Mouse (Mus musculus) T-helper 17 cell (primary cell): Measurements from ENCODE around the gene Poldip3.

ENCODE experiments used
- in situ Hi-C, 2 experiments: fragments of 300-600 bp; cut with MboI, MseI; formaldehyde crosslinking; loops; 1 replicate in 1 of 2; 2 replicates in 1 of 2; pipeline ENCODE4 v1.15.1; 2025; ENCODE audit warnings: high pct_unique_total_duplicates in 2 of 2

The Poldip3 gene

GRCm38 (mm10) chr15:83165526-83166315 lies 16.5 kb upstream of the Poldip3 start:
- in situ Hi-C loops = no loop called here

- in situ Hi-C loops = no loop called here
These were observed 15.8 kb upstream of the Poldip3 start for GRCm38 (mm10) chr15:83164971-83165471.

DNA sequence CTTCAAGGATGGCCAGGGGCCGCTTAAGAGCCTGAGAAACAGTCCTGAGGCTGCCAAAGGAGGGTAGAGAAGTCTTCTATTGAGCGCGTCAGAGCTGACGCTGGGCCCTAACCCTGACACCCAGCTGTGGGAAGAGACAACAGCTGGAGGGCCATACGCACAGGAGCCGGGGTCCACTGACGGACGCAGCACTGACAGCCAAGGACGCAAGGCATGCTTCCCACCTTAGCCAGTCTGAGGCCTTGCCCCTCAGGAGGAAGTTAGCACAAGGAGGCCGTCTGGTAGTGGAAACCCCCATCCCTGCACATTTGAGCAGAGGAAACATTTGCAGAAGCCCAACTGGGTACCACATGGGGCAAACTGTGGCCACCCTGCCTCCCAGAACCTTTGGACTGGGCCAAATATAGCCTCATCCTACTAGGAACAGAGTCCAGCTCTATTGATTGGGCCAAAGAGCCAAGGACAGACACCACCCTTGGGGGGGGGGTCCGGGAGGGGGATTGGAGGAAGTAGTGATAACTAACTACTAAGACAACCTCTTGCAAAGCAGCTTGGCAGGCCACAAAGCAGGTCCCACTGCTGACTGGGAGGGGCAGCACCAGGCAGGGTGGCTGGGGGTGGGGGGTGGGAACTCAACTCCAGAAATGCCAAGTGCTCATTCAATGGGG lies 13.8 kb upstream of the Poldip3 start:
- in situ Hi-C loops = no loop called here

- in situ Hi-C loops = no loop called here
These were observed 12.8 kb upstream of the Poldip3 start for GRCm38 (mm10) chr15:83162001-83162400.

DNA sequence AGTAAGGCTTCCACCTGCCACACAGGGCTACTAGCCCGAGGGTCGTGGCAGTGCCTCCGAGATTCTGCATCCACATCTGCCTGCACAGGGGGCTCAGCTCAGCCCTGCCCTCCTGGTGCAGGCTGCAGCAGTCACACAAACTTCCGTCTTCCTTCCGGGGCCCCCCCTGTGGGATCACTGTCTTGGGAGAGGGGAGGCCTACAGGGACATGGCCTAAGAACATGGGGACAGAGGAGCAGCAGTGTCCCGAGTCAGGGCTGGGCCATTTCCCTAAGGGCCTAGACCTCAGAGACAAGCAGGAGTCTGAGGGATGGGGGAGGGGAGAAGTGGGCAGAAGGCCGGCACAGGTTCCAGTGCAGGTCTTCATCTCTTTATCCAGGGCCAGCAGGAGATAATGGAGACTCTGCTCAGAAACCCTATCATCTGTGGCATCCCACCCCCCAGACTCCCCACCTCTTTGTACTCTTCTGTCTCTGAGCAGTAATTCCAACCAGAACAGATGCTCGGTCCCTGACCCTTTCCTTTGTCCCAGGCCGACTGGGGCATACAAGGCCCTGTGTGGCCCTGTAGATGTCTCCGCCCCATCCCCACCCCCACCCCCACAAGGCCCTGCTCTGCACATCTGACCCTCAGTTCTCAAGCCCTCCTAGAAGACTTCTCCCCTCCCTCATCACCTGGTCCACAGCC lies 12.0 kb upstream of the Poldip3 start:
- in situ Hi-C loops = no loop called here

DNA sequence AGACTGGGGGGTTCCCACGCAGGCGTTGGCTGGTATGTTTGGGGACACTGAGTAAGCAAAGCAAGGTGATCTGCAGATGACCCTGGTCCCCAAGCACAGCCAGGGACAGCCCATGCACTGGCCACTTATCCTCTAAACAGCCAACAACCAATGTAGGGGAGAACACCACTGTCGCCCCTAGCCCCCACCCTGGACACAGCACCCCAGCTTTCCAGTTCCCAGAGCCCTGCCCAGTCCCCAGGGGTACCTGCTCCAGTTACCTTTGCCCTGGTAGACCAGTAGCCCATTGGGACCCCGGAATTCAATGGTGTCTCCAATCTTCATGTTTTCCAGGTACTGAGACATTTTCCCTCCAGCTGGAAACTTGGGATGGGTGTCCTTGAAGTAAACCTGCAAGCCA lies 11.4 kb upstream of the Poldip3 start:
- in situ Hi-C loops = no loop called here

GRCm38 (mm10) chr15:83159823-83160222 lies 10.6 kb upstream of the Poldip3 start:
- in situ Hi-C loops = loop anchor here in 1 of 2 experiments (5.0 to 10.0 kb wide), 3 partner anchors 47 to 432 kb away; partner anchors contain the start of gene Ttll1

GRCm38 (mm10) chr15:83158587-83159160 lies 9.5 kb upstream of the Poldip3 start:
- in situ Hi-C loops = loop anchor here in 1 of 2 experiments (5.0 to 10.0 kb wide), 3 partner anchors 49 to 434 kb away; partner anchors contain the start of gene Ttll1

- in situ Hi-C loops = loop anchor here in 1 of 2 experiments (5.0 to 10.0 kb wide), 3 partner anchors 50 to 435 kb away; partner anchors contain the start of gene Ttll1
These were observed 8.5 kb upstream of the Poldip3 start for GRCm38 (mm10) chr15:83157667-83158064.

DNA sequence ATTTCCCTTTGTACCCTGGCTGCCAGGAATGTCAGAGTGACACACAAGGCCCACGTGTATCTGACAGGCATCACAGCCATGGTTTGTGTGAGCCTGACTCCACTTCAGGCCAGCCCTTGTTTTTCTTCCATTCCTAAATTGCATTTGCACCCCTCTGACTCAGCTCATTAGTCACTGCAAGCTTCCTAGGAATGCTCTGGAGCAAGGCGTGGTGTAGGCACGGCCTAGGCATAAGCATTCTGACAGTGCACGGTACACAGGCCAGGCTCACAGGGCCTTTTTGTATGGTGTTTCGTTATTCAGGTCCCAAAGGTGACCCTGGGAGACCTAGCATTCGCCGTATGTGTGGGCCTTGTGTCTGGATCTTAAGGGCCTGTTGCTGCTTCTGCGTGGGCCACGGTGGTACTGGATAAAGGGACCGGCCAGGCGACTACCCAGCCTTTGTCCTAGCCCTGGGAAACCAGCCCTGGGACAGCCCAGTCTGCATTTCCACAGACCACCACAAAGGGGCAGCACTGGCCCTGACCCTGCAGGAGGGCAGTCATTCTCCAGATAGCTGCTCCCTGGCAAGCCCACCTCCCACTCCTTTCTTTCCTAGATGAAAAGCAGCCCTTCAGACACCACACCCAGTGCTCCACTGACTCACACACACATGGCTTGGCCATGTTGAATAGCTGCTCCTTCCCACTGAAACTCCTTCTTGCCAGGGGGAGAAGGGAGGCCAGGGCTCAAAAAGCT lies 7.9 kb upstream of the Poldip3 start:
- in situ Hi-C loops = loop anchor here in 1 of 2 experiments (5.0 to 10.0 kb wide), 3 partner anchors 50 to 435 kb away; partner anchors contain the start of gene Ttll1

- in situ Hi-C loops = loop anchor here in 1 of 2 experiments (5.0 to 10.0 kb wide), 3 partner anchors 51 to 436 kb away; partner anchors contain the start of gene Ttll1
These were observed 6.7 kb upstream of the Poldip3 start for GRCm38 (mm10) chr15:83155672-83156419.

GRCm38 (mm10) chr15:83154309-83154708 lies 5.1 kb upstream of the Poldip3 start:
- in situ Hi-C loops = loop anchor here in 1 of 2 experiments (10.0 kb wide), 1 partner anchor 360 kb away; the partner anchor contains the start of gene Ttll1

DNA sequence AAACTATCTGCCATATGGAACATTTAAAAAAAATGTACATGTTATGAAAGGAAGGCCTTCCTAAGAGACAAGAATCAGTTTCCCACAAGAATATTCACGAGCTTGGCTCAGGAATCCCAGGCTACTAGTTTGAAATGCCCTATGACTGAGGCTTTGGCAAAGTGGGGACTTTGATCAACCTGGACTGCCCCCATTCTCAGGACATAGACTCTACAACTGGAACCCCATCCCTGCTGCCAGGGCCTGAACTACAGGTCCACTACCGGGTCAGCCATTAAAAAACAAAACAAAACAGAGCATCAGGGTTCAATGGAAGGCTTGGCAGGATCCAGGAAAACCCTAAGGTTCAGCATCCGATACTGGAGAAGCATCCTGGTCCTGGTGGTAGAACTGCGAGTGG lies 1.5 kb upstream of the Poldip3 start:
- in situ Hi-C loops = loop anchor here in 1 of 2 experiments (10.0 kb wide), 1 partner anchor 364 kb away; the partner anchor contains the start of gene Ttll1

- in situ Hi-C loops = loop anchor here in 1 of 2 experiments (10.0 kb wide), 1 partner anchor 365 kb away; the partner anchor contains the start of gene Ttll1
These were observed 874 bp upstream of the Poldip3 start for GRCm38 (mm10) chr15:83150073-83150442.

DNA sequence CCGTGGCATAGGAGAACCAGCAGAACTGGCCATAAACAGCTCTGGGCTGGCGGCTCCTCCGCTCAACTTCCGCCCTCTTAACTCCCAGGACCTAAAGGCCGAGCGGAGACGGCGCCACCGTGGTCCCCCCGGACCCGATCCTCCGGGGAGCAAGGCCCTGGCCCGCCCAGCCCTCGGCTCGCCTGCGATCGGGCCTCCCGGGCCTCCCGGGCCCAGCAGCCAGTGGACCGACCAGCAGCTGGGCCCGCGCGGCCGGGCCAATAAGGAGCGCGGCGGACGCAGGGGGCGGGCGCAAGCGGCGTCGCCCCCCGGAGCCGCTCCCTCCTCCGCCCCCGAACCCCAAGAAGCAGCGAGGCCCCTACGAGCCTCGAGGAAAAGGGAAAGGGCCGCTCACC lies 386 bp downstream of the Poldip3 start:
- in situ Hi-C loops = loop anchor here in 1 of 2 experiments (10.0 kb wide), 1 partner anchor 784 kb away; no protein-coding TSS in a partner anchor

DNA sequence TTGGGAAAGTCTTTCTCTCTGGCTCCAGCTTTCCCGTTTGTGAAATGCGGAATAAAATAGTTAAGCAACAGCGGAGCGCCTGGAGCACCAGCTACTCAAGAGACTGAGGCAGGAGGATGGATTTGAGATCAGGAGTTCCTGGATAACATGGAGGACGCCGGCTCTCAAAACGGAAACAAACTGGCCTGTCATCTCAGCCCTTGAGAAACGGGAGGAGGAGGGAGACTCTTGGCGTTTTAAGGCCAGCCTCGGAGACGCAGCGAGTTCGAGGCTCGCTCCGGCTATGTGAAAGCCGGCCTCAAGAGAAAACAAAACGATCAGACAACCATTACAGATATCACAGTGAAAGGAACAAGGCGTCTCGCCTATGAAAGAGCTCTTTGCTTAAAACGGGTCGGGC lies 789 bp downstream of the Poldip3 start:
- in situ Hi-C loops = loop anchor here in 1 of 2 experiments (10.0 kb wide), 1 partner anchor 784 kb away; no protein-coding TSS in a partner anchor

DNA sequence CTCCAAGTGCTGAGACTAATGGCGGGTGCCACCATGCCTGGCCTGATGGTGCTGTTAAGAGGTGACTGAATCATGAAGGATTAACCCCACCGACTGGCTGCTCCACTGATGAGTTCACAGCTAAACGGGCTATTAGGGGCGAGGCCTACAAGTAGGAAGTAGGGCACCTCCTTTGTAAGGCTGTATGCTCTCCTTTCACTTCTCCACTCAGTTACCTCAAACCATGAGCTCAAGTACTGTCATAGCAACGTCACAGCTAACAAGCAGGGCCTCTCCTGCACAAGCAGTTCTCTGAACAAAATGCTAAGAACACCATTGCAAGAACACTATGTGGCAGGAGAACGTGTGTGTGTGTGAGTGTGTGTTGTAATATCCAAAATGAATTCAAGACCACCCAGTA lies 3.6 kb downstream of the Poldip3 start:
- in situ Hi-C loops = loop anchor here in 1 of 2 experiments (10.0 kb wide), 1 partner anchor 781 kb away; no protein-coding TSS in a partner anchor

- in situ Hi-C loops = loop anchor here in 1 of 2 experiments (10.0 kb wide), 1 partner anchor 778 kb away; no protein-coding TSS in a partner anchor
These were observed 6.3 kb downstream of the Poldip3 start for GRCm38 (mm10) chr15:83142861-83143260.

- in situ Hi-C loops = no loop called here
These were observed 13.5 kb downstream of the Poldip3 start for GRCm38 (mm10) chr15:83135654-83136053.
